Mouse (Mus musculus) cerebellum, adult (tissue): ENCODE data around the gene Mrc2.

ENCODE experiments used
- ATAC-seq: cut with Nextera tagmentation; 2 replicates; pipeline ENCODE4 v1.9.2; 2017; ENCODE audit warnings: mild to moderate bottlenecking, moderate library complexity, mixed read lengths; ENCODE audit not compliant: insufficient number of reproducible peaks, low FRiP score, low TSS enrichment

Gene Mrc2

DNA sequence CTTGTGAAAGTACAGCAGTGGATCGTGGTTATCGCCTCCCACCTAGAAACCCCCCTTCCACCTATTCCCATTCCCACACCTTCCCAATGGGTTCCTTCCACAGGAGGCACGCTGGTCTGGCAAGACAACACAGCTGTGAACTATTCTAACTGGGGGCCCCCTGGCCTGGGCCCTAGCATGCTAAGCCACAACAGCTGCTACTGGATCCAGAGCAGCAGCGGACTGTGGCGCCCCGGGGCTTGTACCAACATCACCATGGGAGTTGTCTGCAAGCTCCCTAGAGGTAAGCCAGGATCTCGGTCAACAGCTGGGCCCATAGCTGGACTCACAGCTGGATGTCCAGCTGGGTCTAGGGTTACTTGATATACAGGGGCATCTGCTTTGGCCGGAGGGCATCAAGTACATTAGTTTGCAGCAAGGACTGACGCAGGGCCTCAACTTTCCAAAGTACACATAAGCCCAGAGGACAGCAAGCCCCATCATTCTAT lies 56.1 kb downstream of the Mrc2 start:
- ATAC-seq = no peak

DNA sequence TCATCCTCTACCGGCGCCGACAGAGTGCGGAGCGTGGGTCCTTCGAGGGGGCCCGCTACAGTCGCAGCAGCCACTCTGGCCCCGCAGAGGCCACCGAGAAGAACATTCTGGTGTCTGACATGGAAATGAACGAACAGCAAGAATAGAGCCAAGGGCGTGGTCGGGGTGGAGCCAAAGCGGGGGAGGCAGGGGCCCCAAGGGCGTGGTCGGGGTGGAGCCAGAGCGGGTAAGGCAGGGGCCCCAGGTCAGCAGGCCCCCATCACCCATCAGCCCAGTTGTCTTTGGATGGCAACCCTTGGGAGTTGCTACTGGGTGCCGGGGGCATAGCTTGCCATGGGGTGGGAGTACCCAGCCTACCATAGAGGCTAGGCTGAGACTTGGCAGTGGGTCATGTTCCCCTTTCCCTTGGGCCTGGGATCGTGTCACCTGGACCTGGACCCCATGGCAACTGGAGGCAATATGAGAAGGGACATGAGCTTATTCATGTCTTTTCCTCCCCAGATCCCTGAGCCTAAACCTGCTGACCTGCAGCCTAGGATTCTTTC lies 57.4 kb downstream of the Mrc2 start:
- no peak for ATAC-seq

- no peak for ATAC-seq
Observed at GRCm38 (mm10) chr11:105350643-105351042, 58.2 kb downstream of the Mrc2 start.

DNA sequence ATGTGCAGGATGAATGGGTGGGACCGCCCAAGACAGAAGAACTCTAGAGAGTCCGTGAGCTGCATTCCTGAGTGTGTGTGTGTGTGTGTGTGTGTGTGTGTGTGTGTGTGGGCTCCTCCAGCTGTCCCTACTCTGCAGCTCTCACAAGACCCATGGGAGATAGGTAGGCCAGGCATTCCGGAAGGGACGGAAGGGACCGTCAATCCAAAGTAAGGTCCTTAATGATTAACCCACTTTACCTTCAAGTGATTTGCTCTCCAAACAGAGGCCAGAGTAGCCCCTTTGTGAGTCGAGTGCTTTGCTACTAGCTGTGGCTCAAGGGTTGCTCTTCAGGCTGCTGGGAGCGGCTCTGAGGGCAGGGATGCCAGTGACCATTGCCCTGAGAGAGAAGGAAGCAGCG lies 59.7 kb downstream of the Mrc2 start:
- ATAC-seq = no peak

DNA sequence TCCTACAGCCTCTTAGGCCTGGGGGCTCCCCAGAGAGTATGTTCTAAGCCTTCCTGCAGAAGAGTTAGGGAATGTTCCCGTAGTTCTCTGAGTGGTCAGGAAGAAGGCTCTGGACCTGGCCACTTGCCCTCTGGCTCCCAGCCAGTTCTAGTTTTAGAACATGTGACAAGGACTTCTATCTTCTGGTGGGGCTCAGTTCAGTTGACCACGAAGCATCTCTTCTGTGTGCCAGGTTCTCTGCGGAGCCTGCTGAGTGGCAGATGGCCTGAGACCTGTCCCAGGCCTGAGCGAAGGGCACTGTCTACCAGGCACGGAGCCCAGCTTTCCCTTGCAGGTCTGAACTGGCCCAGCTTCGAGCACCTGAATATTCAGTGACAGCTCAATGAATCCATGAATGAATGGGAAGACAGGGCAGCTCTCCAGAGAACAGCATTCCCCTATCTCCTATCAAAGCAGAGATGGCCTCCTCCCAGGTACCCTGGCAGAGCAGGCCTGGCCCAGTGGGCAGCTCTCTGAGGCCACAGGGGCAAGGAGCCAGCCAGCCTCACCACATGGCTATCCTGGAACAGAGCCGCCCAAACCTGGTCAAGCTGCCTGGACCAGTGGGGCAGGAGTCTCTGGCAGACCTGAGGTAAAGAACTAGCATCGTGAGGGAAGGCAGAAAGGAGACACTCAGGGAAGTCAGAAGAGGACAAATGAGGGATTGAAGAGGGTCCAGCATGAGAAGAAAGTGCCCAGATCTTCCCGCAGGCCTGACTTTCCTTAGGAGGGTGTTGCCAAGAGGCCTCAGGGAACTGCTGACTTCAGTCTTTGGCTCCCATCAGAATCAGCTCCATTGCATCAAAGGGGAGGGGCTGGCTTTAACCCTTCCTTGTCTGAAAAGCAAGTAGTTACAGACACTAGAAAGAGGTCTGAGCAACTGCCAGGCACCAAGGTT lies 60.8 kb downstream of the Mrc2 start:
- ATAC-seq = peak; percentile 94

- ATAC-seq = no peak
Observed at GRCm38 (mm10) chr11:105353891-105354280, 61.4 kb downstream of the Mrc2 start.

DNA sequence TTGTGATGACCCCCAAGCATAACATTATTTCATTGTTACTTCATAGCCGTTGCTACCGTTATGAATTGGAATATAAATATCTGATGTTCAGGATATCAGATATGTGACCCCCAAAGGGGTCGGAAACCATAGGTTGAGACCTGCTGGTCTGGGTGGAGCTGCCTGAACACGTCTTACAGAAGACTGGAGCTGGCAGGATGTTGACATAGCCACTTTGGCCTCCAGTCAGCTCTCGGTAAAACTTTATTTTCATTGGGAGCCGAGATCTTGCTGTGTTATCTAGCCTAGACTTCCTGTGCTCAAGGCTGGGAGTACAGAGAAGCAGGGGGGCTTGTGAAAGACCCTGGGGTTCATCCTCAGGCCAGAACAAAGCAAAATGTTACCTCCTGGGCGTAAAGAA lies 63.9 kb downstream of the Mrc2 start:
- no peak for ATAC-seq

DNA sequence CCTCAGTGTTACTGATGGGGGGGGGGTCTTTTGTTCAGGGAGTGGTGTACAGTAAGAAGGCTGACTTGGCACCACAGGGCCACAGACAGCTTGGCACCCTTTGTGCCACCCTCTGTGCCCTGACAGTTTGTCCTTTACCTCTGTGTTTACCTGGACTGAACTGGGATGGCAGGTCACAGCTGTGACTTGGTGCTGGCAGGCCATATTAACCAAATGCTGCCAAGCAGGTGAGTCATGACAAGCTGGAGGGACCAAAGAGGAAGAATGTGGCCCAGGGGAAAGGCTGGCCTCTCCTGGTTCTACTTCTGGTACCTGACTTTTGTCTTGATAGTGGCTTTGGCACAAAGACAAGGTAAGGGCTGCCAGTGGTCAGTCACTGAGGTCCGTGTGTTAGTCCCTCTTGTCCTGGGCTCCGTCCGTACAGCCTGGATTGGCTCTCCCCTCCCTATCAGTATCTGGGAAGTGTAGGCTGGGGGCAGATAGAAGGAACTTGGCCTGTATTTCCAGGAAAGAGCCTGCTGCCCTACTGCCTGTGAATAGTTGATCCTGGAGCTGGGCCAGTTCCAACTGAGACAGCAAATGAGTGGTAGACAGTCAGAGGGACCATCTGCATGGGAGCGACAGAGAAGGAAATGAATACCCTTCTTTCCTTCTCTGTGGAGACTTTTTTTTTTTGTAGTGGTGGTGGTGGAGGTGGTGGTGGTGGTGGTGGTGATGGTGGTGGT lies 69.8 kb downstream of the Mrc2 start:
- no peak for ATAC-seq

GRCm38 (mm10) chr11:105362946-105363597 lies 70.6 kb downstream of the Mrc2 start:
- 0 out of 2 replicates have a peak, but pooled peaks have one; percentile 15 for ATAC-seq

DNA sequence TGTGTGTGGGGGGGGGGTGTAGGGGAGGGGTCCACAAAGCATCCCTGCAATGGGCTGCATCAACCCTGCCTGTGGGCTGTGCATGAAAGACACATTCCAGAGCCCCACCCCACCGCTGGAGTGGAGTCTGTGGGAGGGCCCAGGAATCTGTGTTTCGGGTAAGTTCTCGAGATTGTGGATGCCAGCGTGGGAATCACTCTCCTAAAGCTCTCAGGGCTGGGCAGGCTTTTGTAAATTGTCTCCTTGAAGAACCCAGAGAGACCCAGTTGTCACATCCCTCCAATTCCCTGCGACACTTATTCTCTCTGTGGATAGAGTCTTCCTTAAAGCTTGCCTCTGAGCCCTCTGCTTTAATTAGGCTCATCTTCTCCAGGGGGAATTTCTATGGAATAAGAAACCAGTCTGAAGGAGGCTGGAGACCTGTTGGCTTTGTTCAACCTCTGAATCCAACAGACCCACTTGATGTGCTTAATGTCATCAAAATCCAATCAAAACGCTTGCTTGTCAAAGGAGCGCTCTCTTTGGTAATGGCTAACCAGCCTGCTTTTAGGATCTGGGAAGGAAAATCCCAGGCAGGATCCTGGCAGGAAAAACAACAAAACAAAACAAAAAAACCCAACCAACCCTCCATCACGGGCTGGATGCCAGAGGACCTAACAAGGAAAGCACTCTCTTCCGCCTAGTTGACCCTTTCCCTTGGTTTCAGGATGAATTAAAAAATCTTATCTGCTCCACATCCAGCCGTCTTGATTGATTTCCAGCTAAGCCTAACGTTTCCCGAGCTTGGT lies 71.3 kb downstream of the Mrc2 start:
- ATAC-seq = no peak

DNA sequence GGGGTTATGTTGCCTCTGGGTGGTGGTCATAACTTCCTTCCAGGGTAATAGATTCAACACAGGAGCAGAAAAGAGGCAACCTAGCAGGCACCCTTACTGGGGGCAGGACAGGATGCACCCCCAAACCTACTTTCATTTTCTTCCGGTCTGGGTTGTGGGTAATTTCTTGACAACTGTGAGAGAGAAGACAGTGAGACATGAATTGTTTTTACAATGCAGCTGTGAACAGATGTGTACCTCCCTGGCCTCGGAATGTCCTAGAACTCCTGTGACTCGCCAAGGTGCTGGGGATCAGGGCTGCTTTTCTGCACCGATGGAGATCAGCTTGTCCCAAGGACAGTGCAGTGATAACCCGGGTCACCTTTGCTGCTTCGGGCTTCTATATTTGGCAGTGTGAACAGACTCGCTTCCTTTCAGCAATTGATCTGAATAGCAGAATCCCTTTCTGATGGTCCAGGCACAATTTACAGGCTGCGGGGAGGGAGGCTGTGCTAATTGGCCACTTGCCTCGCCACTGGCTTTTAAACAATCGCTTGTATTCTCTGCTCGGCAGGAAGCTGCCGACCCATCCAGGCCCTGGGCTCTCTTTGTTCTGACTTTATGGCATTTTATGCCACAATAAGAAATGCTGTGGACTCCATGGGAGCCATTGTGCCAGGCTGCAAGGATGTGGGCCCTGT lies 72.1 kb downstream of the Mrc2 start:
- ATAC-seq = no peak

DNA sequence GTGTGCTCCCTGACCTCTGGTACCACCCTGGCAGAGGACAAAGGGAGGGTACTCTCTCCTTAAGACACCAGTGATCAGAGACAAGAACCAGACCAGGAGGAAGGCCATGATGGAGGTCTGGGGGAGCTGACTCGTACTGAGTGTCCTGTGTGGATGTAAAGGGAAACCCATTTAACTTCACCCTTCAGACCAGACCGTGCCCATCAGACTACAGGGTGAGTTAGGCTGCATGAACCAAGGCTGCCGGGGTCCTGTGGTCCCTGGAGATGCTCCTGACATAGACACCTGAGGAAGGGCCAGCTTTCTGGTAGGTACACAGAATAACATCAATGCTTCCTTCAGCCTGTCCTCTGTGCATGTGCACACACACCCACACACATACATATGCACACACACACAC lies 73.2 kb downstream of the Mrc2 start:
- ATAC-seq = no peak

DNA sequence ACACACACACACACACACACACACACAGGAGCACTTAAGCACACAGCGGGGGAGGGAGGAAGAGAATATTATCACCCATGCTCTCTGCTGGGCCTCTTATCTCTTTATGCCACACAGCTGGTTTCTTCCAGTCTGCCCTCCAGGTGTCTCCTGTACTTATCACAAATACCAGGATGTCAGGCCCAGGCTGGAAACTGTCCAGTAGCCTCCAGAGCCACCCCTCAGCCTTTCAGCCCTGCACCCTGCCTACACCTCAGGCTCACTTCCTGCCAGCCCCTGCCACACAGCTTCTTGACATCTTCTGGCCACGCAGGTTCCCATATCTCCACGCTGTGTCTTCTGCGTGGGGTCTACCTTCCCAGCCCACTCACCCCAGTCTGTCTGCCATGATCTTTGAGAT lies 73.6 kb downstream of the Mrc2 start:
- no peak for ATAC-seq

DNA sequence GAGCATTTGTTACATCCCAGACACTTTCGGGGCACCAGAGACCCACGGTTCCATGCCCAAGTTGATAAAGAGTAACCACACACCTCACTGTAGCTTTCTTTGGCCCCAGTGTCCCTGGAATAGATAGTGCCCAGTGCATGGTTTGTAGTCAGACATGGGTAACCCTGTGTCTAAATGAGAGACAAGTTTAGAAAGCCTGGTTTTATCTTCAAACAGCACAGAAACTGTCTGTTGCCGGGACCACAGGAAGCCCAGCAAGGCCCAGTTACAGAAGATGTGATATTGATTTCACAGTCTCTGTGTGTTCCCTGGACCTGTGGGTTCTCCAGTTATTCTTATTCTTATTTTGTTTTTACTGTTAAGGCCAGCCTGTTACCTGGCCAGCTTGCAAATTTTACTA lies 74.7 kb downstream of the Mrc2 start:
- no peak for ATAC-seq

DNA sequence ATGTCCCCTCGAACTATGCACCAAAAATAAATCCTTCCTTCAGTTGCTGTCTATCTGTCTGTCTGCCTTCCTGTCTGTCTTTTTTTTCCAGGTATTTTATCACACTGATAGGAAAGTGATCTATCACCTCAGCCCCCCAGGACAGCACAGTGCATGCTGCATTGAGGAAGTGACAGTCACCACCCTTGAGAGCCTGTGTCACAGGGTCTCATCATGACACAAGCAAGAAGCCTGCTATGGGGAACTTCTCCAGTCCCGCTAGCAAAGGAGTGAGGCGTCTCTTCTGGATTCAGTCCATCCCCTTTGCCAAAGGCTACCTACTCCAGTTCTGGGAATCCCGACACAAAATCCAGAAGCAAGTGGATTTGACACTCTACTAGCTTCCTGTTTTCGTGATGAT lies 76.4 kb downstream of the Mrc2 start:
- no peak for ATAC-seq

DNA sequence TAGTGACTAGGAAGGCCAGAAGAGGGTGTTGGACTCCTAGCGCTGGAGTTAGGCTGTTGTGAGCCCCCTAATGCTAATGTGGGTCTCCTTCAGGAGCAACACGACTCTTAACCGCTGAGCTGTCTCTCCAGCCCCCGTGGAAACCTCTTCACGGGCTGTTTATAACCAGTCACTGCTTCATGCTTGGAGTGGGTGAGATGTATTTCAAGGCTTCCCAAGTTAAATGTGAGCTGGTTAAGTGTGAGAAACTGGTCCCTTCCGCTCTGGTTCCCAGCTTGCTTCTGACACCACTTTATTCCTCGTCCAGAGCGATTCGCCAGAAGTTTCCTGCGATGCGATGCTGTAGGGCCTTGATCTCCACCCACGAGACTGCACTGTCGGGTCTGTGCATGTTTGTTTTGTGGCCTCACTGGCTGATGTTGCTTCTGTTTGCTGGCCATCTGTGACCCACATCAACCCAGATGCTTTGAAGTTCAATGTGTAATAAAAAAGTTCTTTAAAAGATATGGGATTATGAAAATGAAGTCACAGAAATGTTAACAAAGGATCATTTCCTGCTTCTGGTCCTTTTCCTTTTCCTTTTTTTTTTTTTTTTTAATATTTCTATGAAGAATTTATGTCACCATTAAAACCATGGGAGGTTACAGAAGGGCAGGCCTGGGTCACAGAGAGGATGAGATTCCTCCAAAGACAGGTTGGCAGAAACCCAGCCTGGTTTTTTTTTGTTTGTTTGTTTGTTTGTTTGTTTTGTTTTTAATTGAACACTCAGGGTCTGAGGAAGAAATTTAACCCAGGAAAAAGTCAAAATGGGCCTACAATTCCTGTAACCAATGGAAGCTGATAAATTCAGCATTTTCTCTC lies 77.3 kb downstream of the Mrc2 start:
- ATAC-seq = no peak

GRCm38 (mm10) chr11:105371818-105372217 lies 79.4 kb downstream of the Mrc2 start:
- no peak for ATAC-seq

GRCm38 (mm10) chr11:105373881-105374280 lies 81.4 kb downstream of the Mrc2 start:
- ATAC-seq = no peak
